Mouse (Mus musculus) intestine, embryonic 15.5 days (tissue): ENCODE measurements around the gene Higd2a. TPM values are rescaled to one million over a fixed set of nuclear protein-coding genes. Genes with fewer than 3 reads are reported as not detected.

Source experiments
- ATAC-seq: fragments of 200-750 bp; cut with Nextera tagmentation; 2 replicates; pipeline ENCODE4 v1.8.0; 2017; ENCODE audit warnings: moderate TSS enrichment, moderate library complexity
- H3K27ac ChIP-seq: fragments of 300-500 bp; sonication (generic); 2 replicates; pipeline ENCODE4 v1.5.1; 2015; ENCODE audit warnings: mild to moderate bottlenecking, inconsistent platforms
- H3K27me3 ChIP-seq: fragments of 300-500 bp; sonication (generic); replicated peaks from 2 replicates; pipeline ENCODE4 v1.6.1; 2015; ENCODE audit warnings: inconsistent platforms
- H3K36me3 ChIP-seq: fragments of 300-500 bp; sonication (generic); 2 replicates; pipeline ENCODE4 v1.6.1; 2015; ENCODE audit warnings: inconsistent platforms
- H3K4me1 ChIP-seq: fragments of 300-500 bp; sonication (generic); replicated peaks from 2 replicates; pipeline ENCODE4 v1.6.1; 2015; ENCODE audit warnings: inconsistent platforms
- H3K4me2 ChIP-seq: fragments of 300-500 bp; sonication (generic); replicated peaks from 2 replicates; pipeline ENCODE4 v1.6.1; 2015; ENCODE audit warnings: mild to moderate bottlenecking, inconsistent platforms
- H3K4me3 ChIP-seq: fragments of 300-500 bp; sonication (generic); replicated peaks from 2 replicates; pipeline ENCODE4 v1.5.1; 2015; ENCODE audit warnings: inconsistent platforms
- H3K9ac ChIP-seq: fragments of 300-500 bp; sonication (generic); 2 replicates; pipeline ENCODE4 v1.6.1; 2015; ENCODE audit warnings: inconsistent platforms
- H3K9me3 ChIP-seq: fragments of 300-500 bp; sonication (generic); 2 replicates; pipeline ENCODE4 v1.6.1; 2016; ENCODE audit warnings: inconsistent platforms
- WGBS: fragments of 180-500 bp; shearing (Covaris S2); methylation state at CpG from one replicate; pipeline ENCODE4 v1.1.7; 2015; 5-methylcytosine and 5-hydroxymethylcytosine counted together
- polyA plus RNA-seq: library from polyadenylated mRNA; unstranded; fragments of >200 nt; fragmentation: Nextera tagmentation; extraction: Ambion mirVana; gene quantifications from 2 replicates; pipeline ENCODE4 v1.2.1, GENCODE M21; 2015

The Higd2a gene
- polyA plus RNA-seq, result 233 and 239 TPM in 2 replicates

DNA sequence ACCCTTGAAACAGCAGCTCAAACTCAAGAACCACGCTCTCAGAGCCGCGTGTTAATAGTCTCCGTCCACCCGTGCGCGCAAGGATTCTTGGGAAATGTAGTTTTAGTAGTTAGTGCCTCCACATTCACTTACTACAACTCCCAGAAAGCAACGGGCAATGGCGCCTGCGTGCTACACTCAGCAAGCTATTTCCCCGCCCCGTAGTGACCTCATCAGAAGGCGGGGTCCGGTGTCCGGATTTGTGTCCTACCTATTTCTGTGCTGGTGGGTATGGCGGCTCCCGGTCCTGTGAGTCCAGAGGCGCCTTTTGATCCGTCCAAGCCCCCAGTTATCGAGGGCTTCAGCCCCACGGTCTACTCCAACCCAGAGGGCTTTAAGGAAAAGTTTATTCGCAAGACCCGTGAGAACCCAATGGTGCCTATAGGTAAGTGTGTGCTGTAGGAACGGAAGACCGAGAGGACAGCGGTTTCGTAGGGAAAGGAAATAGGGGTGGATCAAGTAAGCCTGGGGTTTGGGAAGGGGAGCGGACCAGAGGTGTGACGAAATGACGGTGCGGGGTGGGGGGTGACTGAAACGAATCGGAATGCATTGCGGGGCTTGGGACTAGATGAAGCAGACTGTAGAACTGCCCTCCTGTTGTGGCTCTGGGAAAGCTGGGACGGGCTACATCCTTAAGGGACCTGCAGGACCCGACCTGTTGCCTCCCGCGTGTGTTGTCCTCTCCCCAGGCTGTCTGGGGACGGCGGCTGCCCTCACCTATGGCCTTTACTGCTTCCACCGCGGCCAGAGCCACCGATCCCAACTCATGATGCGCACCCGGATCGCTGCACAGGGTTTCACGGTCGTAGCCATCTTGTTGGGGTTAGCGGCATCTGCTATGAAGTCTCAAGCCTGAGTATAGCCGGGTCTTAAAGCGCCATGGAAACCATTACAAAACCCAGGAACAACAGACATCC lies at the start of gene Higd2a, which contains the start of gene Nop16:
Gene Higd2a (plus strand): TSS at position 212 of the 956 bp plus-strand sequence.
Gene Nop16 (minus strand): TSS at position 95 of the 956 bp plus-strand sequence.
- no peaks in the 10 kb centered on the region for H3K9me3 ChIP-seq
- H3K4me2 ChIP-seq, result peak within 1 kb of the TSS; percentile 78
- no peaks in the 10 kb centered on the region for H3K27me3 ChIP-seq
- WGBS, result under 1% methylated on average over 51 of the region's 51 CpGs
- peak within 1 kb of the TSS; percentile 92 for H3K9ac ChIP-seq
- H3K27ac ChIP-seq, result peak within 1 kb of the TSS; percentile 87
- peaks cover 8% of the 10 kb centered on the region for H3K4me1 ChIP-seq
- H3K4me3 ChIP-seq, result peak within 1 kb of the TSS; percentile 91
- 0 out of 2 replicates have a peak, but pooled peaks cover 8% of the 10 kb centered on the region for H3K36me3 ChIP-seq
- peak; percentile 98 for ATAC-seq

DNA sequence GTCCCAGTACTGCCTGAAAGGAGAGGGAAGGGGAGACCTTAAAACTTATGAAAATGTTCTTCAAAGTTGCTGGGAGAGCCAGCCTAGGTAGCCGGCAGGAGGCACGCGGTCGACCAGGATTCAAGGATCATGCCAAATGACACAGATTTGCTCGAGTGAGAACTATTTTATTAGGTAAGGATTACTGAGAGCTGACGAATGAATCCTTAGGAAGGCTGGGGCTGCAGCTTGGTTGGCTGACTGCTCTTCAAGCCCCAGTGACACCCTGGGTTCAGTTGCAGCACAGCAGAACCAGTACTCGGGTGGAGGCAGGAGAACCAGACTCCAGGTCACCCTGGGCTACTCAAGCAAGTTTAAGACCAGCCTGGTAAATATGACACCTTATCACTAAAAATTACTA lies 42.0 kb upstream of the Higd2a start:
- no peaks in the 10 kb centered on the region for H3K4me1 ChIP-seq
- H3K27me3 ChIP-seq, result no peaks in the 10 kb centered on the region
- H3K4me3 ChIP-seq, result no peak overlapping the region
- H3K9me3 ChIP-seq, result no peaks in the 10 kb centered on the region
- peaks cover 14% of the 10 kb centered on the region for H3K36me3 ChIP-seq
- no peak overlapping the region for H3K4me2 ChIP-seq
- no peak overlapping the region for H3K27ac ChIP-seq
- 82% methylated on average over 7 of the region's 7 CpGs for WGBS
- ATAC-seq, result no peak
- H3K9ac ChIP-seq, result no peak overlapping the region

DNA sequence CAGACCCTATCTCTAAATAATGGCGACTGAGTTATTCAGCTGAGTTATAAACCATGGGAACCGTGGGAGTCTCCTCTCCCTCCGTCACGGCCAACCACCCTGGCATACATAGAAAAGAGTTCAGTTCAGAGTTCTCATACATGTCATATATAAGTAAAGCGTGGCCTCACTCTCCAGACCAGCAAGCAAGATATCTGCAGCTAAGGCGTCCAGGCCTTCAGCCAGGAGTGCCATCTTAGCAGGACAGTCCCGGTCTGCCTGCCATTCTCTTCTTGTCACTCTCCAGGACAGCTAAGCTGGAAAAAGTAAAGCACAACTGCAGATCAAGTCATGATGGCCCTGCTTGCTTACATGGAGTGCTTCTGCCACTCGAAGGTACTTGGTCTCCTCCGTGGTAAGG lies 33.8 kb upstream of the Higd2a start:
- ATAC-seq, result no peak
- peaks cover 43% of the 10 kb centered on the region for H3K36me3 ChIP-seq
- H3K9ac ChIP-seq, result no peak overlapping the region
- no peaks in the 10 kb centered on the region for H3K9me3 ChIP-seq
- H3K27ac ChIP-seq, result no peak overlapping the region
- H3K27me3 ChIP-seq, result no peaks in the 10 kb centered on the region
- WGBS, result 84% methylated on average over 9 of the region's 9 CpGs
- no peaks in the 10 kb centered on the region for H3K4me1 ChIP-seq
- H3K4me3 ChIP-seq, result no peak overlapping the region
- H3K4me2 ChIP-seq, result no peak overlapping the region

DNA sequence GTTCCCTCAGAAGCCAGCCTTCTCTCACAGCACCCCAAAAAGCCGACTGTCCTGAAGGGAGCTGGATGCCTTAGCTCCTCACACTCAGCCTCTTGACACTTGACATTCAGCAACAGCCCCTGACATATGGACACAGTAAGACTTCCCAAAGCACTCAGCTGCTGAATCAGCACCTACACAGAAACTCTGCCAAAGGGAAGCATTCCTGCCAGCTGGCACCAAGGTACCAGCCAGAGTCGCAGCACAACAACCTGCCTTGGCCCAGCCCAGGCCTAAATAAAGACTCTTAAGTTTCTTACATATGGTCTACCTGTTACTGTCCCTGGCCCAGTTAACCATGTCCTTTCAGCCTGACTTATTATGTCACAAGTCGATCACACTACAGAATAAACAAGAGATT lies 33.2 kb upstream of the Higd2a start:
- Histone ChIP-seq H3K9ac (no peak overlapping the region), H3K4me2 (no peak overlapping the region), H3K27me3 (no peaks in the 10 kb centered on the region), H3K4me3 (no peak overlapping the region), H3K36me3 (peaks cover 40% of the 10 kb centered on the region), H3K27ac (no peak overlapping the region), H3K4me1 (no peaks in the 10 kb centered on the region), H3K9me3 (no peaks in the 10 kb centered on the region)
- WGBS, result 92% methylated on average over 3 of the region's 3 CpGs
- no peak for ATAC-seq

DNA sequence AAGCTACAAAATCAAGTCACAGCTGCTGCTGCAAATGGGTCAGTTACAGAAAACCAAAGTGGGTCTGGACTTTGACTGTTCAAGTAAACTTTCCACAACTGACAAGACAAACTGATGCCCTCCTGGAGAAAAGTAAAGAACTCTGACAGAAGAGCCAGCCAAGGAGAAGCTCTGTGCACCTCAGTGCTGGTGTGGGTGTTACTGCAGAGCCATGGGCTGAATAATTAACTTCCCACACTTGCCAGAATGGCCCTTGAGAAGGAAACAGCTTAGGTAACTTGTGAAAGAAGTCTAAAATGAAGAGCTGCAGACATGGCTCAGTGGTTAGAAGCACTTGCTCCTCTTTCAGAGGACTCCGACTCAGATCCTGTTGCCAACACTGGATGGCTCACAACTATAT lies 32.4 kb upstream of the Higd2a start:
- Histone ChIP-seq H3K4me2 (no peak overlapping the region), H3K4me1 (no peaks in the 10 kb centered on the region), H3K9me3 (no peaks in the 10 kb centered on the region), H3K36me3 (peaks cover 40% of the 10 kb centered on the region), H3K4me3 (no peak overlapping the region), H3K27ac (no peak overlapping the region), H3K27me3 (no peaks in the 10 kb centered on the region), H3K9ac (no peak overlapping the region)
- WGBS, result 93% methylated on average over 1 of the region's 1 CpGs
- no peak for ATAC-seq

DNA sequence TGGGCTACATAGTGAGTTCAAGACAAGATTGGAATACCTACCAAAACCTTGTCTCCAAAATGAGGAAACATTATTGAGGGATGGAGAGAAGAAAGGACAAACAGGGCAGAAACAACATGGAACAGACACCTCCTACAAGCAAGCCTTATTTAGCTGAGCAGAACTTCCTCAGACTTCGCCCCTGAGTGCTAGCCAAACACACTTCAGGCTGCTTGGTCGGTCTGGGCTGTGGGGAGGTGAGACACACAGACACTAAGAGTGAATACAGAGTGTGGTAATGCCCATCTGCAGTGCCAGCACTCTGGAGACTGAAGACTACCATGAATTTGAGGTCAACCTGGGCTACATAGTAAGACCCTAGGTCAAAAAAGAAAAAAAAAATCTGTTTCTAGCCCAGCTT lies 30.4 kb upstream of the Higd2a start:
- 93% methylated on average over 2 of the region's 2 CpGs for WGBS
- Histone ChIP-seq H3K27me3 (no peaks in the 10 kb centered on the region), H3K4me3 (no peak overlapping the region), H3K9ac (no peak overlapping the region), H3K4me1 (peaks cover 5% of the 10 kb centered on the region; the same call in 1 of the 2 replicates), H3K9me3 (no peaks in the 10 kb centered on the region), H3K4me2 (no peak overlapping the region), H3K36me3 (peaks cover 25% of the 10 kb centered on the region), H3K27ac (no peak overlapping the region)
- ATAC-seq, result no peak

DNA sequence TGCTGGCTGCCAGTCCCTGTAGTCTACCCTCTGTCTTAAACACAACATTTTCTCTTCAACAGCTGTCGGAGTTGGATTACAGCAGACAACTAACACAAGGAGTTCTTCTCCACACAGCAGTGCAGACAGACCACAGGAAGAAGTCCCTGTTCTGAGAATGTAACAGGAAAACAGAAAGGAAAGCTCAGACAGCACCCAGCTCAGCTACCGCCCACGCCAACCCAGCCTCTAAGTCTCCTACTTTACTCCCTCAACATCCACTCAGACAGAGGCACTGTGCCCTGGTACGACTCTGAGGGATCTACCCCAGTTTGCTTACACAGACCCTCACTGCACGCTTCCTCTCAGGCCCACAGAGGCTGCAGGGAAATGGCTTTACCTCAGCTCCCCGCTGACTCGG lies 29.4 kb upstream of the Higd2a start:
- Histone ChIP-seq H3K4me1 (peaks cover 8% of the 10 kb centered on the region; the same call in 1 of the 2 replicates), H3K9me3 (no peaks in the 10 kb centered on the region), H3K27ac (no peak overlapping the region), H3K4me2 (no peak overlapping the region), H3K9ac (no peak overlapping the region), H3K4me3 (no peak overlapping the region), H3K27me3 (no peaks in the 10 kb centered on the region), H3K36me3 (peaks cover 25% of the 10 kb centered on the region)
- ATAC-seq, result no peak
- 94% methylated on average over 7 of the region's 7 CpGs for WGBS

DNA sequence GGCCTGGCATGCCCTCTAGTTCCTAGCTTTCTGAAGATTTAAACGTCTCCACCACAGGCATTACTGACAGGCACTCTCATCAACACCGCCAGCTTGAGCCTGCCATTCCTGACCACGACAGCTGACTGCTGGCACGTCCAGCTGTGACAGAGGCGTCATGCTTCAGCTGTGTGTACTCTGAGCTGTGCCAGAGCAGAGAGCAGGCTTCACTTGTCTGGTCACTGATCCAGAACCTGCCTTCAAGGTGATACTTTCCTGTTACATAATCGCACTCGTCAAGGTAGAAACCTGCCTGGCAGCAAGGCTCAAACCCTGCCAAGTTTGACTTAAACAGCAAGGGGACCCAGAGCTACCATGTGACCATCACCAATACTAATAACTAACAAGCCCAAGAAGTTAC lies 27.4 kb upstream of the Higd2a start:
- H3K4me3 ChIP-seq, result no peak overlapping the region
- no peak overlapping the region for H3K9ac ChIP-seq
- H3K4me2 ChIP-seq, result no peak overlapping the region
- peaks cover 15% of the 10 kb centered on the region for H3K36me3 ChIP-seq
- H3K27me3 ChIP-seq, result no peaks in the 10 kb centered on the region
- no peaks in the 10 kb centered on the region for H3K9me3 ChIP-seq
- ATAC-seq, result no peak
- WGBS, result 87% methylated on average over 7 of the region's 7 CpGs
- no peak overlapping the region for H3K27ac ChIP-seq
- H3K4me1 ChIP-seq, result peaks cover 11% of the 10 kb centered on the region; the same call in 1 of the 2 replicates

DNA sequence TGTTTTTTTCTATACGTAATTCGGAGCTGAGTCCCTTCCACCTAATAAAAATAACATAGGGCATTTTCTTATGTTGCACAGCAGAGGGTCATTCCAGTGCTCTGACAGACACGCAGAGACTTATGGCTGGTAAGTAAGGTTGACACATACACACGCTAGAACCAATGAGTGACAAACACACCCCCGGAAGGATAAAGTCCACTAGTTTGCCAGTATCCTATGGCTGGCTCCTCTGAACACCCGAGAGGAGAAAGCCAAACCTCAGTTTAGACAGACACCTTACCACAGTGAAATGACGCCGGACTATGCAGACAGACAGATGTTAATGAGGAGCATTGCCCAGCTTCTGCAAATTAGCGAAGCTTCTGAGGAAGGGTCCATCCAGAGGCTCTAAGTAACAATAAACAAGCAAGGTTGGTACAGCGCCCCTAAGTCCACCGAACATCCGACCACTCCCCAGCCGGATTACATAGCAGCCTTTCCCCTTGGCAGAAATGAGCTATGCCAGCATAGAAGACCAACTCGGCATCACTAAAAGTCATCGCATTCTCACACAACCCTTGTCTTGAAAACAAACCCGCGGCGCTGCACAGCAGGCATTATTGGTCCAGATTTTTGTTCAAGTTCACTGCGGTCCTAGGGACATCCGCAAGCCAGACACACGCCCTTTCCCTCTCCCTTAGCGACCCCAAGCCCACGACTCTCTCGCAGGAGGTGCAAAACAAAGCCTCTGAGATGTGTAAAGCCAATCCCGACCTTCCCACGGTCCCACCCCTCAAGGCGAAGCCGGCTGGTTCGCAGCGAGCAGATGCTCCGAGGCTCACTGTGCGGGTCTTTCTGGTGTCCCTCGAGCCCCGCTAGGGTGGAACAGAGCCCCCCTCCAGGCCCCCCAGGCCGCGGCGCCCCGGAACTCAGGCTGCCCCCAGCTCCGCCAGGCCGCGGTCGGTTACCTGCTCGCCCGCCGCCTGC lies 25.5 kb upstream of the Higd2a start:
- peaks cover 6% of the 10 kb centered on the region for H3K36me3 ChIP-seq
- no peaks in the 10 kb centered on the region for H3K9me3 ChIP-seq
- WGBS, result 9% methylated on average over 45 of the region's 45 CpGs
- peak overlapping the region; percentile 32; the same call in 1 of the 2 replicates for H3K27ac ChIP-seq
- no peaks in the 10 kb centered on the region for H3K27me3 ChIP-seq
- peak overlapping the region; percentile 99 for H3K4me3 ChIP-seq
- H3K9ac ChIP-seq, result peak overlapping the region; percentile 96
- H3K4me1 ChIP-seq, result peaks cover 11% of the 10 kb centered on the region; the same call in 1 of the 2 replicates
- peak overlapping the region; percentile 87 for H3K4me2 ChIP-seq
- ATAC-seq, result peak; percentile 57

DNA sequence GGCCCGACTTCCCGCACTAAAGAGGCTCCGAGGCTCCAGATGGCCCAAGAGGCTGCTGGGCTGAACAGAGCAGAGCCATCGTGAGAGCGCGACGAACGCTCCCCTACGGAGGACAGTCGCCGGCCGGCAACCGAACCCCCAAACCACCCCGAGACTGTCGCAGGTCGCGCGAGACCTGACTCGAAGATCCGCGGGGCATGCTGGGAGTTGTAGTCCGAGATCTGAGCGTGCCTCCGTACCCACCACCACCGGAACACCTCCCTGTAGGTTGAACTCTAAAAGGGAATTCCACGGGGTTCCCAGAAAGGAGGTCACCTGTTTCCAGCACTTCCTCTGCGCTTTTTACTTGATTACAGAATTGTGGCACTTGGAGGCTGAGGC lies 24.8 kb upstream of the Higd2a start, which contains the start of gene 4833439L19Rik:
Gene 4833439L19Rik (minus strand): TSS at position 235 of the 381 bp plus-strand sequence.
- peak within 1 kb of the TSS; percentile 32; the same call in 1 of the 2 replicates for H3K27ac ChIP-seq
- H3K36me3 ChIP-seq, result peaks cover 4% of the 10 kb centered on the region
- ATAC-seq, result peak; percentile 96
- H3K9ac ChIP-seq, result peak within 1 kb of the TSS; percentile 96
- under 1% methylated on average over 27 of the region's 27 CpGs for WGBS
- no peaks in the 10 kb centered on the region for H3K27me3 ChIP-seq
- peaks cover 11% of the 10 kb centered on the region; the same call in 1 of the 2 replicates for H3K4me1 ChIP-seq
- peak within 1 kb of the TSS; percentile 87 for H3K4me2 ChIP-seq
- H3K4me3 ChIP-seq, result peak within 1 kb of the TSS; percentile 99
- H3K9me3 ChIP-seq, result no peaks in the 10 kb centered on the region

DNA sequence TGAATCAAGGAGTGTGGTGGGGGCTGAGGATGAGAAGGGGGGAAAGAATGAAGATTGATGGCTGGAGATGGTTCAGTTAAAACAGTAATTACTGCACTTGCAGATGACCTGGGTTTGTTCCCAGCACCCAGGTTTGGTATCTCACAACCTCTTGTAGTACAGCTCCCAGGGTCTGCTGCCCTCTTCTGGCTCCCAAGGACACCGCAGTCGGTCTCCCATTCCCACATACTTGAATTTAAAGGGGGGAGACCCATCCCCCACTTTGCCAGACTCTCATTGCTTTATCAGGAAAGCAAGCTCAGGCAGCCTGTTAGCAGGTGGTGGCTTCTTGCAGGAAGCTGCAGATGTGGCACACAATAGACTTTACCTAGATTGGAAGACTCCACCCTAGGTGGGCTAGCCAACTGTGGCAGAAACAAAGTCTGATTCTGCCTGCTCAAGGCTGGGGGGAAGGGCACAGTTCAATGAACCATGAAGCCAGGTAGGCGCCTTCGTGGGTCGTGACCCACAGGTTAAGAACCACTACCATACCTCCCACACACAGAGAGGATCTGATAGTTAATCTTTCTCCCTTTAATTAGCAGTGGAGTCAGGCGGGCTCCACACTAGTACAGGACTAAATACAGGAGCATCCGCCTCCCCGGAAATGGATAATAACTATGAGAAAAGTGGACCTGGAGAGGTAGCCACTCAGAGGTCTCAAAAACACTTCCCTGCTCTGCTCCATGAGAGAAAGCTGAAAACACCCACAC lies 24.2 kb upstream of the Higd2a start:
- Histone ChIP-seq H3K4me1 (peaks cover 11% of the 10 kb centered on the region; the same call in 1 of the 2 replicates), H3K9me3 (no peaks in the 10 kb centered on the region)

More for the DNA sequence above, 24.2 kb upstream of the Higd2a start:
- 44% methylated on average over 8 of the region's 8 CpGs for WGBS
- peak overlapping the region; percentile 99 for H3K4me3 ChIP-seq
- no peak overlapping the region for H3K9ac ChIP-seq
- peak; percentile 61 for ATAC-seq
- no peaks in the 10 kb centered on the region for H3K27me3 ChIP-seq
- peaks cover 2% of the 10 kb centered on the region for H3K36me3 ChIP-seq
- H3K4me2 ChIP-seq, result peak overlapping the region; percentile 87
- H3K27ac ChIP-seq, result peak overlapping the region; percentile 29; the same call in 1 of the 2 replicates
